In the genomic region with DNA sequence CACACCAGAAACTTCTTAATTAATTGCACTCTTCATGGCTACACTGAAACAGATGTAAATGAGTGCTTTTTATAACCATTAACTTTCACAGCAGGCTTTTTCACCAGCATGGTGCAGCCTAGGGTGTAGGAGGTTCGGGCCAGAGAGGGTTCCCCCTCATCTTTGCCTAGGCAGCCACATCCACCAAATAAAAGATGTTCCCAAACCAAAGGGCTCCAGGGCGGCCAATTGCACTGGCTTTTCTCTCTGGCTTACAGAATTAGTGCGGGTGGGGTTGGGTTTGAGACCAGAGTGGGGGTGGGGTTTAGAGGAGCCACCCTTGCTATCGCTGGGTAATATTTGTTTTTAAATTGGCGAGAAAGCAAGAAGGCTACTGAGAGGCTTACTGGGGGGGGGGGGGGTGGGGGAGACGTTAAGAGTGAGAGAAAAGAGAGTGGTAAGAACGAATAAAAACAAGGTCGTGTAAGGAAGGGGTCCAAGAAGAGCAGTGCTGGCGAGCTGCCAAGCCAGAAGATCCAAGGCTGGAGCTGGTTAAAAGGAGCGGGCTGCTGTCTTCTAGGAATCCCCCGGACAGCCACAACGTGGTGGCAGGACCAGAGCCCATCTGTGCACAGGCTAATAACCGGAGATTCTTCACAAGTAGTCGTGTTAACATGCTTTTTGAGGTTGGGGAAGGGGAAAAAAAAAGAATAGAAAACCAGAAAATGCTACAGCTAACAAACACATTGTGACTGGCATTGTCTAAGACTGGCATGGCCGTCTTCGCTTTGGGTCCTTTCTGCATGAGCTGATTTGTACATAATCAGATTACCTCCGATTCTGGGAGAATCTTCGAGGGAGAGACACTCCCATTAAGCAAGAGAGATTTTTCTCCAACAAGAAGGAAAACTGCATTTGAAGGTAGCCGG, we compare ENCODE assay signal across 7 mouse cellular contexts.
DNase-seq lines count a peak whose midpoint lies in the region; ATAC-seq and TF ChIP-seq lines count a peak whose summit lies in the region.

No protein-coding gene starts in this region.

- H3K36me3 ChIP-seq in kidney, adult 2 months (ENCODE audit: control insufficient read depth, insufficient read depth, low read length), result no peaks in the 10 kb centered on the region
- H3K36me3 ChIP-seq in embryonic facial prominence, embryonic 13.5 days, result no peaks in the 10 kb centered on the region
- no peaks in the 10 kb centered on the region for H3K36me3 ChIP-seq in hindbrain, embryonic 13.5 days
- no peaks in the 10 kb centered on the region for H3K36me3 ChIP-seq in neural tube, embryonic 12.5 days

- 22% methylated on average over 19 of the region's 19 CpGs for WGBS in kidney, adult 2 months
- 13% methylated on average over 19 of the region's 19 CpGs for WGBS in embryonic facial prominence, embryonic 13.5 days
- 13% methylated on average over 19 of the region's 19 CpGs for WGBS in hindbrain, embryonic 13.5 days
- 25% methylated on average over 19 of the region's 19 CpGs for WGBS in neural tube, embryonic 12.5 days

- TF ChIP-seq POLR2A in kidney, adult 2 months (IDR thresholded peaks at IDR 0.05; ENCODE audit: low read depth, low read length), result no peak

- H3K9ac ChIP-seq in embryonic facial prominence, embryonic 13.5 days, result 0 out of 2 replicates have a peak overlapping the region, but pooled peaks have one; percentile 36
- H3K9ac ChIP-seq in hindbrain, embryonic 13.5 days, result peak overlapping the region; percentile 19; the same call in 1 of the 2 replicates
- no peak overlapping the region for H3K9ac ChIP-seq in neural tube, embryonic 12.5 days

- H3K27ac ChIP-seq in kidney, adult 2 months (ENCODE audit: insufficient read depth, low read depth, low read length), result no peak overlapping the region
- H3K27ac ChIP-seq in embryonic facial prominence, embryonic 13.5 days, result no peak overlapping the region
- peak overlapping the region; percentile 44 for H3K27ac ChIP-seq in hindbrain, embryonic 13.5 days
- H3K27ac ChIP-seq in neural tube, embryonic 12.5 days, result no peak overlapping the region

- DNase-seq in kidney, postnatal 10 days, result peak; percentile 25
- no peak for DNase-seq in kidney, adult 2 months
- DNase-seq in ovary, postnatal 10 days (ENCODE audit: low spot score), result no peak
- no peak for DNase-seq in left cerebral cortex, postnatal 14 days (ENCODE audit: low spot score in 2 of 2)

- peak overlapping the region; percentile 49 for H3K4me2 ChIP-seq in embryonic facial prominence, embryonic 13.5 days
- H3K4me2 ChIP-seq in hindbrain, embryonic 13.5 days, result peak overlapping the region; percentile 47
- H3K4me2 ChIP-seq in neural tube, embryonic 12.5 days (replicated peaks), result peak overlapping the region; percentile 53

- H3K27me3 ChIP-seq in kidney, adult 2 months (replicated peaks; ENCODE audit: control insufficient read depth, insufficient read depth, low read length), result no peaks in the 10 kb centered on the region
- H3K27me3 ChIP-seq in embryonic facial prominence, embryonic 13.5 days, result no peaks in the 10 kb centered on the region
- H3K27me3 ChIP-seq in hindbrain, embryonic 13.5 days, result no peaks in the 10 kb centered on the region
- H3K27me3 ChIP-seq in neural tube, embryonic 12.5 days (replicated peaks), result no peaks in the 10 kb centered on the region

- no peaks in the 10 kb centered on the region for H3K4me1 ChIP-seq in kidney, adult 2 months (ENCODE audit: control insufficient read depth, insufficient read depth, low read length)
- H3K4me1 ChIP-seq in embryonic facial prominence, embryonic 13.5 days, result peaks cover 32% of the 10 kb centered on the region
- H3K4me1 ChIP-seq in hindbrain, embryonic 13.5 days (replicated peaks), result peaks cover 29% of the 10 kb centered on the region
- H3K4me1 ChIP-seq in neural tube, embryonic 12.5 days, result peaks cover 9% of the 10 kb centered on the region; the same call in 1 of the 2 replicates

- ATAC-seq in embryonic facial prominence, embryonic 13.5 days (ENCODE audit: insufficient number of reproducible peaks, insufficient read depth, low FRiP score, low TSS enrichment, low read depth), result peak; percentile 71; the same call in 1 of the 2 replicates
- peak; percentile 76 for ATAC-seq in hindbrain, embryonic 13.5 days (ENCODE audit: low FRiP score)
- peak; percentile 65; the same call in 1 of the 2 replicates for ATAC-seq in neural tube, embryonic 12.5 days (ENCODE audit: low FRiP score, low read depth)

- H3K9me3 ChIP-seq in embryonic facial prominence, embryonic 13.5 days, result no peaks in the 10 kb centered on the region
- no peaks in the 10 kb centered on the region for H3K9me3 ChIP-seq in hindbrain, embryonic 13.5 days
- H3K9me3 ChIP-seq in neural tube, embryonic 12.5 days, result no peaks in the 10 kb centered on the region

- intact Hi-C loops in left cerebral cortex, postnatal 14 days (cut with DNase I), result no loop called here

- no peak overlapping the region for H3K4me3 ChIP-seq in kidney, adult 2 months (ENCODE audit: insufficient read depth, low read depth, low read length)
- H3K4me3 ChIP-seq in embryonic facial prominence, embryonic 13.5 days, result peak overlapping the region; percentile 13
- H3K4me3 ChIP-seq in hindbrain, embryonic 13.5 days, result peak overlapping the region; percentile 17
- H3K4me3 ChIP-seq in neural tube, embryonic 12.5 days, result no peak overlapping the region; the same call in 1 of the 2 replicates

- no peak for TF ChIP-seq CTCF in kidney, adult 2 months (conservative IDR thresholded peaks at IDR 0.05; ENCODE audit: insufficient read depth, insufficient read length, low read depth, low read length)

Comparison
In these comparisons a context has a peak if more than half of its experiments do, and no peak if none do; other contexts are left out.
1. H3K4me3 ChIP-seq: peak in embryonic facial prominence, embryonic 13.5 days (single experiment) and hindbrain, embryonic 13.5 days (single experiment); none in kidney, adult 2 months (single experiment) and neural tube, embryonic 12.5 days (single experiment).
2. Peak in every context shown above with its lines, with median percentiles within 50 percentile points of each other: ATAC-seq and H3K4me2 ChIP-seq.